Mouse (Mus musculus) stomach, embryonic 15.5 days (tissue): ENCODE results near the gene Laptm4a. TPM values are rescaled to one million over a fixed set of nuclear protein-coding genes. Genes with fewer than 3 reads are reported as not detected.

Source experiments
- ATAC-seq: fragments of 200-750 bp; cut with Nextera tagmentation; 2 replicates; pipeline ENCODE4 v1.8.0; 2017; ENCODE audit warnings: low read depth, moderate number of reproducible peaks, moderate TSS enrichment; ENCODE audit not compliant: insufficient read depth, low FRiP score
- H3K27ac ChIP-seq: fragments of 300-500 bp; sonication (generic); 2 replicates; pipeline ENCODE4 v1.5.1; 2015; ENCODE audit warnings: mild to moderate bottlenecking, inconsistent platforms
- H3K27me3 ChIP-seq: fragments of 300-500 bp; sonication (generic); replicated peaks from 2 replicates; pipeline ENCODE4 v1.6.1; 2015; ENCODE audit warnings: inconsistent platforms
- H3K36me3 ChIP-seq: fragments of 300-500 bp; sonication (generic); 2 replicates; pipeline ENCODE4 v1.6.1; 2015; ENCODE audit warnings: inconsistent platforms
- H3K4me1 ChIP-seq: fragments of 300-500 bp; sonication (generic); 2 replicates; pipeline ENCODE4 v1.6.1; 2015; ENCODE audit warnings: inconsistent platforms
- H3K4me2 ChIP-seq: fragments of 300-500 bp; sonication (generic); 2 replicates; pipeline ENCODE4 v1.6.1; 2015; ENCODE audit warnings: mild to moderate bottlenecking, inconsistent platforms
- H3K4me3 ChIP-seq: fragments of 300-500 bp; sonication (generic); replicated peaks from 2 replicates; pipeline ENCODE4 v1.5.1; 2015; ENCODE audit warnings: inconsistent platforms
- H3K9ac ChIP-seq: fragments of 300-500 bp; sonication (generic); 2 replicates; pipeline ENCODE4 v1.6.1; 2015; ENCODE audit warnings: inconsistent platforms
- H3K9me3 ChIP-seq: fragments of 300-500 bp; sonication (generic); 2 replicates; pipeline ENCODE4 v1.6.1; 2016; ENCODE audit warnings: inconsistent platforms
- WGBS: fragments of 180-500 bp; shearing (Covaris S2); methylation state at CpG from one replicate; pipeline ENCODE4 v1.1.7; 2015; 5-methylcytosine and 5-hydroxymethylcytosine counted together
- polyA plus RNA-seq: library from polyadenylated mRNA; unstranded; fragments of >200 nt; fragmentation: Nextera tagmentation; extraction: Ambion mirVana; gene quantifications from 2 replicates; pipeline ENCODE4 v1.2.1, GENCODE M21; 2015

Gene Laptm4a
- polyA plus RNA-seq, 1 experiment from 2014 or later: 353 TPM

GRCm38 (mm10) chr12:8973820-8974465 lies 52.5 kb downstream of the Laptm4a start, which contains the start of gene Wdr35:
Wdr35 (plus strand) TSS chr12:8973892.
- peak within 1 kb of the TSS; percentile 37 for H3K9ac ChIP-seq
- no peaks in the 10 kb centered on the region for H3K4me1 ChIP-seq
- peak within 1 kb of the TSS; percentile 71 for H3K4me3 ChIP-seq
- H3K27me3 ChIP-seq: no peaks in the 10 kb centered on the region
- H3K9me3 ChIP-seq: no peaks in the 10 kb centered on the region
- no peaks in the 10 kb centered on the region for H3K36me3 ChIP-seq
- peak; percentile 80 for ATAC-seq
- H3K27ac ChIP-seq: 0 out of 2 replicates have a peak within 1 kb of the TSS, but pooled peaks have one; percentile 54
- WGBS: under 1% methylated on average over 45 of the region's 45 CpGs
- H3K4me2 ChIP-seq: peak within 1 kb of the TSS; percentile 86

GRCm38 (mm10) chr12:8975076-8975475 lies 53.6 kb downstream of the Laptm4a start:
- Histone ChIP-seq H3K4me2 (no peak overlapping the region), H3K9me3 (no peaks in the 10 kb centered on the region), H3K36me3 (no peaks in the 10 kb centered on the region), H3K27me3 (no peaks in the 10 kb centered on the region), H3K4me3 (peak overlapping the region; percentile 71; the same call in 1 of the 2 replicates), H3K27ac (no peak overlapping the region), H3K9ac (no peak overlapping the region), H3K4me1 (no peaks in the 10 kb centered on the region)
- ATAC-seq: no peak
- 84% methylated on average over 3 of the region's 3 CpGs for WGBS

Other genes starting within 250 kb of the Laptm4a start
- gene Pum2, start 247.5 kb upstream of the Laptm4a start, polyA plus RNA-seq: 39.3 and 41.7 TPM in 2 replicates
- 131 and 142 TPM in 2 replicates for gene Sdc1, start 150.3 kb upstream of the Laptm4a start, polyA plus RNA-seq
- 0.17 and 0.22 TPM in 2 replicates for gene Matn3, start 26.3 kb downstream of the Laptm4a start, polyA plus RNA-seq
- 12.5 and 13.2 TPM in 2 replicates for gene Wdr35, start 52.2 kb downstream of the Laptm4a start, polyA plus RNA-seq
- 24.6 and 28.1 TPM in 2 replicates for gene Ttc32, start 108.3 kb downstream of the Laptm4a start, polyA plus RNA-seq